Mouse (Mus musculus): ENCODE results near the gene Gm49601. TPM values are rescaled to one million over a fixed set of nuclear protein-coding genes. Genes with fewer than 3 reads are reported as not detected.

Gene Gm49601
- polyA plus RNA-seq, 1 experiment from 2014 or later, result 23.3 TPM

GRCm38 (mm10) chr16:18644485-18644884, 18.3 kb upstream of the Gm49601 start:
- H3K9me3 ChIP-seq (replicated peaks; ENCODE audit: control insufficient read depth, low read length, poor library complexity, severe bottlenecking), result no peaks in the 10 kb centered on the region
- no peak overlapping the region for H3K27ac ChIP-seq (ENCODE audit: low read length)
- WGBS, result 82% methylated on average over 4 of the region's 4 CpGs
- H3K9ac ChIP-seq (ENCODE audit: low read depth, low read length), result no peak overlapping the region
- ATAC-seq, result no peak
- H3K4me3 ChIP-seq (ENCODE audit: low read depth, low read length), result no peak overlapping the region
- no peak overlapping the region for H3K4me2 ChIP-seq (ENCODE audit: low read length)
- H3K27me3 ChIP-seq (ENCODE audit: control insufficient read depth, insufficient read depth, low read depth, low read length), result no peaks in the 10 kb centered on the region
- H3K4me1 ChIP-seq (ENCODE audit: control insufficient read depth, insufficient read depth, low read length), result no peaks in the 10 kb centered on the region
- no peaks in the 10 kb centered on the region for H3K36me3 ChIP-seq (ENCODE audit: control insufficient read depth, insufficient read depth, low read length)

GRCm38 (mm10) chr16:18643406-18643998, 17.3 kb upstream of the Gm49601 start:
- Histone ChIP-seq H3K4me2 (ENCODE audit: low read length) (no peak overlapping the region), H3K4me3 (ENCODE audit: low read depth, low read length) (no peak overlapping the region), H3K27me3 (ENCODE audit: control insufficient read depth, insufficient read depth, low read depth, low read length) (no peaks in the 10 kb centered on the region), H3K4me1 (ENCODE audit: control insufficient read depth, insufficient read depth, low read length) (no peaks in the 10 kb centered on the region), H3K27ac (ENCODE audit: low read length) (no peak overlapping the region), H3K9ac (ENCODE audit: low read depth, low read length) (no peak overlapping the region), H3K9me3 (replicated peaks; ENCODE audit: control insufficient read depth, low read length, poor library complexity, severe bottlenecking) (no peaks in the 10 kb centered on the region), H3K36me3 (ENCODE audit: control insufficient read depth, insufficient read depth, low read length) (no peaks in the 10 kb centered on the region)
- no peak for ATAC-seq
- whole genome bisulfite sequencing, result 85% methylated on average over 11 of the region's 11 CpGs

- no peak overlapping the region for H3K4me3 ChIP-seq (ENCODE audit: low read depth, low read length)
- no peaks in the 10 kb centered on the region for H3K4me1 ChIP-seq (ENCODE audit: control insufficient read depth, insufficient read depth, low read length)
- H3K27ac ChIP-seq (ENCODE audit: low read length), result no peak overlapping the region
- H3K27me3 ChIP-seq (ENCODE audit: control insufficient read depth, insufficient read depth, low read depth, low read length), result no peaks in the 10 kb centered on the region
- H3K36me3 ChIP-seq (ENCODE audit: control insufficient read depth, insufficient read depth, low read length), result no peaks in the 10 kb centered on the region
- ATAC-seq, result no peak
- H3K9me3 ChIP-seq (replicated peaks; ENCODE audit: control insufficient read depth, low read length, poor library complexity, severe bottlenecking), result no peaks in the 10 kb centered on the region
- WGBS, result 86% methylated on average over 4 of the region's 4 CpGs
- H3K4me2 ChIP-seq (ENCODE audit: low read length), result no peak overlapping the region
- no peak overlapping the region for H3K9ac ChIP-seq (ENCODE audit: low read depth, low read length)
These were observed 16.7 kb upstream of the Gm49601 start for GRCm38 (mm10) chr16:18642897-18643296.

- Histone ChIP-seq H3K4me3 (ENCODE audit: low read depth, low read length) (no peak overlapping the region), H3K4me2 (ENCODE audit: low read length) (no peak overlapping the region), H3K9ac (ENCODE audit: low read depth, low read length) (no peak overlapping the region), H3K36me3 (ENCODE audit: control insufficient read depth, insufficient read depth, low read length) (no peaks in the 10 kb centered on the region), H3K27me3 (ENCODE audit: control insufficient read depth, insufficient read depth, low read depth, low read length) (no peaks in the 10 kb centered on the region), H3K9me3 (replicated peaks; ENCODE audit: control insufficient read depth, low read length, poor library complexity, severe bottlenecking) (no peaks in the 10 kb centered on the region), H3K27ac (ENCODE audit: low read length) (no peak overlapping the region), H3K4me1 (ENCODE audit: control insufficient read depth, insufficient read depth, low read length) (no peaks in the 10 kb centered on the region)
- no peak for ATAC-seq
- 56% methylated on average over 7 of the region's 7 CpGs for WGBS
These were observed 16.1 kb upstream of the Gm49601 start for GRCm38 (mm10) chr16:18642291-18642690.

GRCm38 (mm10) chr16:18639382-18639929, 13.2 kb upstream of the Gm49601 start:
- no peak overlapping the region for H3K9ac ChIP-seq (ENCODE audit: low read depth, low read length)
- H3K4me3 ChIP-seq (ENCODE audit: low read depth, low read length), result no peak overlapping the region

GRCm38 (mm10) chr16:18638396-18638795, 12.2 kb upstream of the Gm49601 start:
- H3K9me3 ChIP-seq (replicated peaks; ENCODE audit: control insufficient read depth, low read length, poor library complexity, severe bottlenecking), result no peaks in the 10 kb centered on the region
- H3K27ac ChIP-seq (ENCODE audit: low read length), result no peak overlapping the region
- no peak overlapping the region for H3K9ac ChIP-seq (ENCODE audit: low read depth, low read length)
- H3K4me2 ChIP-seq (ENCODE audit: low read length), result no peak overlapping the region
- no peak overlapping the region for H3K4me3 ChIP-seq (ENCODE audit: low read depth, low read length)
- H3K27me3 ChIP-seq (ENCODE audit: control insufficient read depth, insufficient read depth, low read depth, low read length), result no peaks in the 10 kb centered on the region
- no peaks in the 10 kb centered on the region for H3K4me1 ChIP-seq (ENCODE audit: control insufficient read depth, insufficient read depth, low read length)
- 36% methylated on average over 2 of the region's 2 CpGs for WGBS
- no peaks in the 10 kb centered on the region for H3K36me3 ChIP-seq (ENCODE audit: control insufficient read depth, insufficient read depth, low read length)
- no peak for ATAC-seq

More at GRCm38 (mm10) chr16:18639382-18639929, 13.2 kb upstream of the Gm49601 start:
- WGBS, result 83% methylated on average over 1 of the region's 1 CpGs
- H3K36me3 ChIP-seq (ENCODE audit: control insufficient read depth, insufficient read depth, low read length), result no peaks in the 10 kb centered on the region
- ATAC-seq, result no peak
- no peaks in the 10 kb centered on the region for H3K27me3 ChIP-seq (ENCODE audit: control insufficient read depth, insufficient read depth, low read depth, low read length)
- H3K4me2 ChIP-seq (ENCODE audit: low read length), result no peak overlapping the region
- no peak overlapping the region for H3K27ac ChIP-seq (ENCODE audit: low read length)
- H3K4me1 ChIP-seq (ENCODE audit: control insufficient read depth, insufficient read depth, low read length), result no peaks in the 10 kb centered on the region
- H3K9me3 ChIP-seq (replicated peaks; ENCODE audit: control insufficient read depth, low read length, poor library complexity, severe bottlenecking), result no peaks in the 10 kb centered on the region

- Histone ChIP-seq H3K4me2 (ENCODE audit: low read length) (no peak overlapping the region), H3K4me1 (ENCODE audit: control insufficient read depth, insufficient read depth, low read length) (no peaks in the 10 kb centered on the region), H3K27me3 (ENCODE audit: control insufficient read depth, insufficient read depth, low read depth, low read length) (no peaks in the 10 kb centered on the region), H3K4me3 (ENCODE audit: low read depth, low read length) (no peak overlapping the region), H3K9me3 (replicated peaks; ENCODE audit: control insufficient read depth, low read length, poor library complexity, severe bottlenecking) (no peaks in the 10 kb centered on the region), H3K9ac (ENCODE audit: low read depth, low read length) (no peak overlapping the region), H3K27ac (ENCODE audit: low read length) (no peak overlapping the region), H3K36me3 (ENCODE audit: control insufficient read depth, insufficient read depth, low read length) (no peaks in the 10 kb centered on the region)
- 65% methylated on average over 3 of the region's 3 CpGs for WGBS
- no peak for ATAC-seq
These were observed 10.6 kb upstream of the Gm49601 start for GRCm38 (mm10) chr16:18636804-18637203.

- WGBS, result 83% methylated on average over 5 of the region's 5 CpGs
These were observed 10.2 kb upstream of the Gm49601 start for GRCm38 (mm10) chr16:18636401-18636800.

GRCm38 (mm10) chr16:18633333-18633732, 7.1 kb upstream of the Gm49601 start:
- Histone ChIP-seq H3K27me3 (ENCODE audit: control insufficient read depth, insufficient read depth, low read depth, low read length) (no peaks in the 10 kb centered on the region), H3K9ac (ENCODE audit: low read depth, low read length) (no peak overlapping the region), H3K36me3 (ENCODE audit: control insufficient read depth, insufficient read depth, low read length) (no peaks in the 10 kb centered on the region), H3K4me2 (ENCODE audit: low read length) (no peak overlapping the region), H3K9me3 (replicated peaks; ENCODE audit: control insufficient read depth, low read length, poor library complexity, severe bottlenecking) (no peaks in the 10 kb centered on the region), H3K4me1 (ENCODE audit: control insufficient read depth, insufficient read depth, low read length) (peaks cover 8% of the 10 kb centered on the region), H3K4me3 (ENCODE audit: low read depth, low read length) (no peak overlapping the region), H3K27ac (ENCODE audit: low read length) (no peak overlapping the region)
- ATAC-seq, result no peak
- 30% methylated on average over 1 of the region's 1 CpGs for WGBS

More at GRCm38 (mm10) chr16:18636401-18636800, 10.2 kb upstream of the Gm49601 start:
- no peak overlapping the region for H3K4me2 ChIP-seq (ENCODE audit: low read length)
- H3K36me3 ChIP-seq (ENCODE audit: control insufficient read depth, insufficient read depth, low read length), result no peaks in the 10 kb centered on the region
- no peaks in the 10 kb centered on the region for H3K9me3 ChIP-seq (replicated peaks; ENCODE audit: control insufficient read depth, low read length, poor library complexity, severe bottlenecking)
- no peak overlapping the region for H3K4me3 ChIP-seq (ENCODE audit: low read depth, low read length)
- no peak for ATAC-seq
- H3K27ac ChIP-seq (ENCODE audit: low read length), result no peak overlapping the region
- H3K4me1 ChIP-seq (ENCODE audit: control insufficient read depth, insufficient read depth, low read length), result no peaks in the 10 kb centered on the region
- no peaks in the 10 kb centered on the region for H3K27me3 ChIP-seq (ENCODE audit: control insufficient read depth, insufficient read depth, low read depth, low read length)
- H3K9ac ChIP-seq (ENCODE audit: low read depth, low read length), result no peak overlapping the region
